Mouse (Mus musculus): ENCODE results near the gene Syt7. TPM values are rescaled to one million over a fixed set of nuclear protein-coding genes. Genes with fewer than 3 reads are reported as not detected.
A peak's percentile ranks its signal among the peaks of the same experiment; 100 is the strongest.

Syt7 gene
- polyA plus RNA-seq, 1 experiment from 2014 or later: 3.9 TPM

DNA sequence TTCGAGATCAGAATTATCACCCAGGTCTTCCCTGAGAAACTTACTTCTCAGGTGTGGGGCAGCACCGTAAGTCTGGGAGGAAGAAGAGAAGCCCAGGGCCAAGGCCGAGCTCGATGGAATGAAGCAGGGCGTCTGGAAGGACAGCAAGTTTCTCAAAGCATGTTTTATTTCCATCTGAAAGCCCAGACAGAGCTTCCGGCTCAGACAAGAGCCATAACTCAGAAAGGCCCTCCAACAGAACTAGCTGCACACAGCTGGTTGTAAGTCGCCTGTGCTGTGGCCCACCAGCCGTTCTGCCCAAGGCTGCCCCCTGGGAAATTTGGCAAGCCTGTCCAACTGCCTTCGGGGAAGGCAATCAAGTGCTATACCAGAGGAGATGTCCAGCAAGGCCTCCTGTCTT, 38.5 kb downstream of the Syt7 start:
- no peaks in the 10 kb centered on the region for H3K36me3 ChIP-seq
- whole genome bisulfite sequencing: 83% methylated on average over 9 of the region's 9 CpGs
- H3K9ac ChIP-seq (replicated peaks): no peak overlapping the region
- H3K9me3 ChIP-seq: no peaks in the 10 kb centered on the region
- H3K4me1 ChIP-seq: peaks cover 22% of the 10 kb centered on the region
- no peak overlapping the region for H3K4me3 ChIP-seq
- ATAC-seq (ENCODE audit: low FRiP score, low read depth): no peak
- no peak overlapping the region for H3K4me2 ChIP-seq (replicated peaks)
- peaks cover 33% of the 10 kb centered on the region for H3K27me3 ChIP-seq
- H3K27ac ChIP-seq (replicated peaks): 0 out of 2 replicates have a peak overlapping the region, but pooled peaks have one; percentile 12

DNA sequence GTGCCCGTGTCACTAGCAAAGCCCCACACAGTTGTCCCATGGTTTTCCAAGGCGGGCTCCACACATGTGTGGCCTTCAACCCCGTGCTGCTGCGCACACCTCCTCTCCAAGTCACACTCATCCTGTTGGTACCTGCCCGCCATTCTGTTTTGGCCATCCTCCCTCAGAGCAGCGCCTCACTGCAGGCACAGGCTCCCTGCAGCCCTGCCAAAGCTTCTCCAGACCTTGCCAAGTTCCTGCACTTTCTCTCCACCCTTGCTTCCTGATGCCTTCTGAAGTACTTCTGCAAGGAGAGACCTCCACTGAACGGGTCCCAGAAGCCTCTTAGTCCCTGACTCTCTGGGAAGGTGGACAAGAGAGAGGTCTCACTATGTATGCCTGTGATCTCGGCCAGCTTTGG, 40.5 kb downstream of the Syt7 start:
- Histone ChIP-seq H3K27me3 (peaks cover 21% of the 10 kb centered on the region), H3K4me2 (replicated peaks) (no peak overlapping the region), H3K4me1 (peaks cover 16% of the 10 kb centered on the region), H3K27ac (replicated peaks) (no peak overlapping the region), H3K9me3 (no peaks in the 10 kb centered on the region), H3K4me3 (no peak overlapping the region), H3K9ac (replicated peaks) (no peak overlapping the region), H3K36me3 (no peaks in the 10 kb centered on the region)
- 89% methylated on average over 8 of the region's 8 CpGs for WGBS
- ATAC-seq (ENCODE audit: low FRiP score, low read depth): no peak

DNA sequence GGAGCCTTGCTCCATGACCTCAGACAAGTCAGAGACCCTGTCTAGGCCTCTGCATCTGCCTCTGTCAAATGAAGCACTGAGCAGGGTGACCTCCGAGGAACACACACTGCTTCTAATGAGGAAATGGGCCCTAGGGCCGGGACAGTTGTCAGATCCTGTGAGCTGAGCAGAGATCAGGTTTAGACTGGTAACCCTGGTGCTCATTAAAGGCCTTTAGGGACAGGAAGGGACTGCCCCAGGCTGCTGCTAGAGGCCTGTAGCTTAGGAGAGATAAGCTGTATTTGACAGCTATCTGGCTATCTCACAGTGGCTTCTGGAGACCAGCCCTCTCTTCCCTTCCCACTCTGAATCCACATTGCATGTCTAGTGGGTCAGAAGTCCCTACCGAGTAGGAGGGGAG, 42.5 kb downstream of the Syt7 start:
- peak; percentile 42; the same call in 1 of the 2 replicates for ATAC-seq (ENCODE audit: low FRiP score, low read depth)

DNA sequence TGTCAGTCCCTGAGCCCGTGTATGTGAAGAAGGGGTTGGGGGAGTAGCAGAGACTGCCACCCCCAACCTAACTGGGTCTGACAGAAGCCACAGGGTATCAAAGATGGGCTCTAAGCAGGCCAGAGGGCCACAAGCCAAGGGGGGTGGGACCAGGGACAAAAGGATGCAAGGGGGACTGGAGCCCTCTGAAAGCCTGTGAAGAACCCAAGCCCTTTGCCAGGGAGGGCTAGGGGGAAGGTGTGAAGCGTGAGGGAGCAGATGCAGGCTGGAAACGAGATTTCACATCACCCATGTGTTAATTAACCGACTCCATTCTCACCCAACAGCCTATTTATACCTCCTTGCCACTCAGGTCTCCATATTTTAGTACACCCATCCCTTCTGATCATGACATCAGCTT, 43.0 kb downstream of the Syt7 start:
- 55% methylated on average over 4 of the region's 4 CpGs for WGBS
- H3K27me3 ChIP-seq: peaks cover 10% of the 10 kb centered on the region; the same call in 1 of the 2 replicates
- H3K27ac ChIP-seq (replicated peaks): peak overlapping the region; percentile 26; the same call in 1 of the 2 replicates
- H3K9me3 ChIP-seq: no peaks in the 10 kb centered on the region
- H3K9ac ChIP-seq (replicated peaks): no peak overlapping the region
- H3K4me1 ChIP-seq: peaks cover 4% of the 10 kb centered on the region
- no peak for ATAC-seq (ENCODE audit: low FRiP score, low read depth)
- H3K4me3 ChIP-seq: no peak overlapping the region
- H3K4me2 ChIP-seq (replicated peaks): no peak overlapping the region
- no peaks in the 10 kb centered on the region for H3K36me3 ChIP-seq

More for the DNA sequence above, 42.5 kb downstream of the Syt7 start:
- Histone ChIP-seq H3K4me3 (no peak overlapping the region), H3K4me2 (replicated peaks) (no peak overlapping the region), H3K9ac (replicated peaks) (no peak overlapping the region), H3K36me3 (no peaks in the 10 kb centered on the region), H3K27me3 (peaks cover 13% of the 10 kb centered on the region; the same call in 1 of the 2 replicates), H3K4me1 (peaks cover 5% of the 10 kb centered on the region), H3K9me3 (no peaks in the 10 kb centered on the region), H3K27ac (replicated peaks) (peak overlapping the region; percentile 26; the same call in 1 of the 2 replicates)
- WGBS: 49% methylated on average over 3 of the region's 3 CpGs

DNA sequence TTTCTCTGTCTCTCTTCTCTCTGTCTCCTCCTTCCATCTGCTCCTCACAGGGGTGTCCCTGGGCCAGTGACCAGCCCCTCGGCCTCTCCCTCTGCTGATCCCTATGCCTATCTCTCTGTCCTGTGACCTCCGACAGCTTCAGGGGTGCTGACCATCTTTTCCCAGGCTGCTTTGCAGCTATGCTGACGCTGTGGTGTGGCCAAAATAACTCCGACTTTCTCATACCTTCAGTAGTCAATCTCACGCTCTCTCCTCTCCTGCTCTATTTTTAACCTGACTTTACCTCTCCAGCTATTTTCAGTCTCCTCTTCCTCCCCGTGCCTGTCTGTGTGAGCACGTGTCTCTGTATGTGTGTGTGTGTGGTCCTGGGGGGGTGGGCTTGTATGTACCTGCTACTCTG, 44.3 kb downstream of the Syt7 start:
- no peaks in the 10 kb centered on the region for H3K9me3 ChIP-seq
- no peaks in the 10 kb centered on the region for H3K36me3 ChIP-seq
- H3K9ac ChIP-seq (replicated peaks): no peak overlapping the region
- no peak overlapping the region for H3K27ac ChIP-seq (replicated peaks)
- WGBS: 71% methylated on average over 7 of the region's 7 CpGs
- no peak overlapping the region for H3K4me3 ChIP-seq
- no peak overlapping the region for H3K4me2 ChIP-seq (replicated peaks)
- H3K27me3 ChIP-seq: peaks cover 7% of the 10 kb centered on the region; the same call in 1 of the 2 replicates
- no peak for ATAC-seq (ENCODE audit: low FRiP score, low read depth)
- peaks cover 4% of the 10 kb centered on the region for H3K4me1 ChIP-seq

DNA sequence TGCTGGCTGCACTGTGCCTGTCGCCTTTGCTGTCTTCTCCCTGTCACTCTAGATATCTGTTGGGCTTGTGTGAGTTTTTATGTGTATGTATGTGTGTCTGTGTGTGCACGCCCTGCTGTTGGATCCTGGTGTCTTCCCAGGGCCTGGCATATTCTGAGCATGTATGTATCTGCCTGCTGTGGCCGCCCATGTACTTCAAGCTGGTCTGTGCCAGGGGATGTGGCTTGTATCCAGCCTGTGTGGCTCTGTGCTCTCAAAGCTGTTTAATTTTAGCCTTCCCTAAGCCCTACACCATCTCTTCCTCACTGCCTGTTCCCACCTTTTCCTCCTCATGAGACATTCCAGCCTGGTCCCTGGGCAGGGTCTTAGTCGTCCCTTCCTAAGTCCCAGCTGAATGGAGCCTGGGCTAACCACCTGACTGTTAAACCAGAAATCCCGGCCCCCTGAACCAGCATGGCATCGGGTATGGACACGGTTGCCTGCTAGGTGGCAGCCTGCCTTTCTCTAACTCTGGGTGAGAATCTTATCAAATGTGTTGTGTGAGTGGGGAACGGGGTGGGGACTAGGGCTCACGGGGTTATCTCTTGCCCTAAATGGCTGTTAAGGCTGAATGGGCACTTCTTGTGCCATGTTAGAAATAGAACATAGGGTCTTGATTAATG, 45.1 kb downstream of the Syt7 start:
- H3K9ac ChIP-seq (replicated peaks): no peak overlapping the region
- no peak overlapping the region for H3K4me3 ChIP-seq
- no peak overlapping the region for H3K4me2 ChIP-seq (replicated peaks)
- peaks cover 4% of the 10 kb centered on the region for H3K4me1 ChIP-seq
- H3K27me3 ChIP-seq: peaks cover 7% of the 10 kb centered on the region; the same call in 1 of the 2 replicates
- no peak overlapping the region for H3K27ac ChIP-seq (replicated peaks)
- 72% methylated on average over 9 of the region's 9 CpGs for WGBS
- ATAC-seq (ENCODE audit: low FRiP score, low read depth): no peak
- H3K9me3 ChIP-seq: no peaks in the 10 kb centered on the region
- H3K36me3 ChIP-seq: no peaks in the 10 kb centered on the region

DNA sequence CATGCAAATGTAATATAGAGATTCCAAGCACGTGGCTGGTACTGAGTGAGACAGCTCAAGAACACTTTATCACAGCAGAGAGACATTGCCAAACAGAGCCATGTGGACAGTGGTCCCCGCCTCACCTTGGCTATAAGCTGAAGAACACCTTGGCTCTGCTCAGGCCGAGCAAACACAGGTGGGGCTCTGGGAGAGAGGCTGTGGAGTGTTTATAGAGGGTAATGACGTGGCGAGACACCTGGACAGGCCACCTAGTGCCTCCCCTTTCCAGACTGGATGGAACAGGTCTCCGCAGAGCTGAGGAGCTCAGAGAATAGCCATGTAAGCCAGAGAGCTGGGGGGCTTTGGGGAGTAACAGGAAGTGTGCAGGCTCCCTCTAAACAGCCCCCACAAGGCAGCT, 46.0 kb downstream of the Syt7 start:
- Histone ChIP-seq H3K4me3 (no peak overlapping the region), H3K27ac (replicated peaks) (no peak overlapping the region), H3K9ac (replicated peaks) (no peak overlapping the region), H3K9me3 (no peaks in the 10 kb centered on the region), H3K4me2 (replicated peaks) (no peak overlapping the region), H3K36me3 (no peaks in the 10 kb centered on the region), H3K4me1 (peaks cover 4% of the 10 kb centered on the region), H3K27me3 (peaks cover 7% of the 10 kb centered on the region; the same call in 1 of the 2 replicates)
- no peak for ATAC-seq (ENCODE audit: low FRiP score, low read depth)
- WGBS: 77% methylated on average over 6 of the region's 6 CpGs

DNA sequence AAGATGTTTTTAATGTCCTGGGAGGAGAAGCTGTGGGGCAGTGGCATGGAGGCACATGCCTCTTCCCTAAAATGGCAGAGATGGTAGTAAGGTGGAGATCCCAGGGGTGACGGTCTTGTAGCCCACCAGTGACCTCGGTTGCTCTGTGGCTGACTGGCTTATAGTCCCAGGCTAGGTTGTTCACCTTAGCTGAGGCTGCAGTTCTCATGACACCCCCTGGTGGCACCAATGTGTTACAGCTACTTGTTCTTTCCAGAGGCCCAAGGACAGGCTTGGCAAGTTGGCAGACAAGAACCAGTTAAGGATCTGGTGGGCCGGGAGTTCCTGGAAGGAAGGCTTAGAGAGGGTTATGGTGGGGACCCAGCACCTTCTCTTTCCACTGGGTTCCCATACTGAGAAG, 47.0 kb downstream of the Syt7 start:
- Histone ChIP-seq H3K27ac (replicated peaks) (no peak overlapping the region), H3K36me3 (no peaks in the 10 kb centered on the region), H3K4me2 (replicated peaks) (no peak overlapping the region), H3K4me1 (peaks cover 4% of the 10 kb centered on the region; the same call in 1 of the 2 replicates), H3K27me3 (peaks cover 7% of the 10 kb centered on the region; the same call in 1 of the 2 replicates), H3K9ac (replicated peaks) (no peak overlapping the region), H3K4me3 (no peak overlapping the region), H3K9me3 (no peaks in the 10 kb centered on the region)
- 37% methylated on average over 3 of the region's 3 CpGs for WGBS
- no peak for ATAC-seq (ENCODE audit: low FRiP score, low read depth)

DNA sequence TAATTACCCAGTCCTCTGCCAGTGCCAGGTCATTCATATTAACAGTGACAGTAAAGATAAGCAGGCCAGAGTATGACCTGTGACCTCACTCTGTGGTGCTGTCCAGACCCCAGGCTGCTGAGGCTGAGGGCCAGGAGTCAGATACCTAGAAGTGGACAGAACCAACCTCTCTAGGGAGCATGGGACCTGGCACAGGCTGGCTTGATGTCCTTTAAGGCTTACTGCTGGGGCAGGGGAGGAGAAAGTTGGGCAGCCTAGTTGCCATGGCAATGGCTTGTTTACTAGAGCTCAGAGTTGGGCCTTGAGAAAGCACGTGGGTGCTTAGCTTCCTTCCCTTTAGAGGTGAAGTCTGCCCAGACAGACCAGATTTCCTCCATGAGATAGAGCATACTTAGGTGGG, 47.8 kb downstream of the Syt7 start:
- no peak for ATAC-seq (ENCODE audit: low FRiP score, low read depth)
- Histone ChIP-seq H3K4me3 (no peak overlapping the region), H3K9ac (replicated peaks) (no peak overlapping the region), H3K27ac (replicated peaks) (no peak overlapping the region), H3K27me3 (peaks cover 7% of the 10 kb centered on the region; the same call in 1 of the 2 replicates), H3K4me2 (replicated peaks) (no peak overlapping the region), H3K4me1 (peaks cover 2% of the 10 kb centered on the region; the same call in 1 of the 2 replicates), H3K9me3 (no peaks in the 10 kb centered on the region), H3K36me3 (no peaks in the 10 kb centered on the region; the same call in 1 of the 2 replicates)
- WGBS: 29% methylated on average over 1 of the region's 1 CpGs

DNA sequence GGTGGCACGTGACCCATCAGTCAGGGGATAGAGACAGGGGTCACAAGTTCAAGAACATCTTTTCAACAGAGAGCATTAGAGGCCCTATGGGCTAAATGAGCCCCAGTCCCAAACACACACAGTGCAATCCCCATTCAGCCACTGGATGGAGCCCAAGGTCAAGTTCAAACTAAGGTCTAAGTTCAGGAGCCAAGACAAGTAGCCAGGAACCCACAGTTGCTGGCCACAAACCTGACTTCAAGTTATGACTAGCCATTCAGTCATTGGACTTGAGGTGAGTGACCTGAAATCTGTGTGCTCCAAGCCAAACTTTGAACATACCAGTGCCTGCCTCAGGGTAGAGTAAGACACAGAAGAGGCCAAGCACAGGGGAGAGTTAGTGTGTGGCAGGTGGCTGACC, 48.6 kb downstream of the Syt7 start:
- 71% methylated on average over 1 of the region's 1 CpGs for WGBS
- H3K4me1 ChIP-seq: no peaks in the 10 kb centered on the region
- H3K27ac ChIP-seq (replicated peaks): no peak overlapping the region
- H3K36me3 ChIP-seq: no peaks in the 10 kb centered on the region; the same call in 1 of the 2 replicates
- no peak for ATAC-seq (ENCODE audit: low FRiP score, low read depth)
- H3K9ac ChIP-seq (replicated peaks): no peak overlapping the region
- H3K4me3 ChIP-seq: no peak overlapping the region
- peaks cover 3% of the 10 kb centered on the region; the same call in 1 of the 2 replicates for H3K27me3 ChIP-seq
- no peak overlapping the region for H3K4me2 ChIP-seq (replicated peaks)
- H3K9me3 ChIP-seq: no peaks in the 10 kb centered on the region

DNA sequence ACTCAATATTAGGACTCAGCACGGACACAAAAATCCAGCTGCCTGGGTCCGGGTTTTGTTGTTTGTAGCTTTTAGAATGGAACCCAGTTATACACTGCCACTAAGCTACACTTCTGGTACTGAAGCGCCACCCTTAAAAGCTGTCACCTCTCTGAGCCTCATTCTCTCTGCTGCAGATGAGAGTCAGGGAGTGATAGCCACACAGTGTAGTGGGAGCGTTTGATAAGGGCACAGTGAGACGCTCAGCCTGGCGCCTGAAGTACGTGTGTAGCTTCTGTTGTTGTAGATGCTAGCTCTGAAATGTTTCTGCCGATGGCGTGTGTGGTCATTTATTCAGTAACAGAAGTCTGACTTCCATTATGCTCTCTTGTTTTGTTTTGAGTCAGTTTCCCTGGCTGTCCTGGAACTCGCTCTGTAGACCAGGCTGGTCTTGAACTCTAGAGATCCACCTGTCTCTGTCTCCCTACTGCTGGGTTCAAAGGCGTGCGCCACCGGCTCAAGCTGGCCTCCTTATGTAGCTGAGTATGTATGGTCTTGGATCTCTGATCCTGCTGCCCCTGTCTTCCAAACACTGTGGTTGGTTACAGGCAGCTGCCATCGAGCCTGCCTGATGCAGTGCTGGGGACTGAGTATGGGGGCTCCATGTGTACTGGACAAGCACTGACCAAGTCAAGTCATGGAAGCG, 55.9 kb downstream of the Syt7 start:
- no peaks in the 10 kb centered on the region for H3K9me3 ChIP-seq
- no peak overlapping the region for H3K4me2 ChIP-seq (replicated peaks)
- no peak for ATAC-seq (ENCODE audit: low FRiP score, low read depth)
- H3K27ac ChIP-seq (replicated peaks): no peak overlapping the region
- no peaks in the 10 kb centered on the region for H3K4me1 ChIP-seq
- H3K9ac ChIP-seq (replicated peaks): no peak overlapping the region
- H3K27me3 ChIP-seq: no peaks in the 10 kb centered on the region
- WGBS: 94% methylated on average over 15 of the region's 15 CpGs
- no peak overlapping the region for H3K4me3 ChIP-seq
- peaks cover 40% of the 10 kb centered on the region for H3K36me3 ChIP-seq

DNA sequence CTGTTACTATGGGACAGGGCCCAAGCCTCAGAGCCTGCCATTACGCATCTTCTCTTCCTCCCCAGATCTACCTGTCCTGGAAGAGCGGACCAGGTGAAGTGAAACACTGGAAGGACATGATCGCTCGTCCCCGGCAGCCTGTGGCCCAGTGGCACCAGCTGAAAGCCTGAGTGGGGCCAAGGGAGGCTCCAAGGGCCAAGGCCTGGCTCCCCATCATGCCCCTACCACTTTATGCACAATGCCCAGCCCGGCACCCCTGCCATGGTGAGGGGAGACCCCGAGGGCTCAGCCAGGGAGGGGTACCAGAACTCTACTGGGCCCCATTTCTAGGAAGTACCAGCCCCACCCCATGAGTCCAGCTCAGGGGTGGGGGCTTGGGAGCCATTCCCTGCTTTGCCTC, 59.4 kb downstream of the Syt7 start:
- Histone ChIP-seq H3K4me2 (replicated peaks) (no peak overlapping the region), H3K4me1 (peaks cover 3% of the 10 kb centered on the region), H3K9me3 (no peaks in the 10 kb centered on the region), H3K4me3 (no peak overlapping the region), H3K9ac (replicated peaks) (no peak overlapping the region; the same call in 1 of the 2 replicates), H3K27me3 (peaks cover 16% of the 10 kb centered on the region; the same call in 1 of the 2 replicates), H3K27ac (replicated peaks) (no peak overlapping the region), H3K36me3 (peaks cover 35% of the 10 kb centered on the region)
- WGBS: 91% methylated on average over 7 of the region's 7 CpGs
- no peak for ATAC-seq (ENCODE audit: low FRiP score, low read depth)
